Mouse (Mus musculus) macrophage (primary cell): ENCODE measurements around the gene Slc25a54. TPM values are rescaled to one million over a fixed set of nuclear protein-coding genes. Genes with fewer than 3 reads are reported as not detected.
A peak's percentile ranks its signal among the peaks of the same experiment; 100 is the strongest.

Experiments
- H3K27ac ChIP-seq: fragments of 350-480 bp; formaldehyde crosslinking; 2 replicates; pipeline ENCODE4 v1.9.0; 2021
- H3K36me3 ChIP-seq: fragments of 350-480 bp; formaldehyde crosslinking; 2 replicates; pipeline ENCODE4 v1.9.0; 2021; ENCODE audit errors: inconsistent target
- H3K4me3 ChIP-seq: fragments of 350-480 bp; formaldehyde crosslinking; 2 replicates; pipeline ENCODE4 v1.9.0; 2021; ENCODE audit errors: inconsistent target
- H3K79me2 ChIP-seq: fragments of 350-480 bp; formaldehyde crosslinking; 2 replicates; pipeline ENCODE4 v1.9.0; 2021; ENCODE audit errors: inconsistent target
- WGBS: methylation state at CpG from one replicate; pipeline ENCODE4 v1.1.7; 2026; ENCODE audit warnings: inconsistent platforms; ENCODE audit not compliant: missing documents; 5-methylcytosine and 5-hydroxymethylcytosine counted together
- polyA plus RNA-seq: library from polyadenylated mRNA; stranded (reverse); fragments of 250-400 nt; gene quantifications from 3 replicates; pipeline ENCODE4 v1.2.4, GENCODE M21; 2018; ENCODE audit warnings: inconsistent platforms

Gene Slc25a54
- polyA plus RNA-seq, 1 experiment from 2014 or later: not detected

- Histone ChIP-seq H3K4me3 (no peak overlapping the region), H3K79me2 (no peaks in the 10 kb centered on the region), H3K27ac (no peak overlapping the region), H3K36me3 (no peaks in the 10 kb centered on the region)
- WGBS: 70% methylated on average over 2 of the region's 2 CpGs
Measured at GRCm38 (mm10) chr3:109088460-109088859, 8.2 kb downstream of the Slc25a54 start.

- WGBS: 82% methylated on average over 8 of the region's 8 CpGs
- Histone ChIP-seq H3K27ac (no peak overlapping the region), H3K79me2 (no peaks in the 10 kb centered on the region)
Measured at GRCm38 (mm10) chr3:109104702-109105101, 24.4 kb downstream of the Slc25a54 start.

GRCm38 (mm10) chr3:109117136-109117535 lies 36.9 kb downstream of the Slc25a54 start:
- H3K4me3 ChIP-seq: no peak overlapping the region
- H3K36me3 ChIP-seq: no peaks in the 10 kb centered on the region
- no peaks in the 10 kb centered on the region for H3K79me2 ChIP-seq
- no peak overlapping the region for H3K27ac ChIP-seq

More at GRCm38 (mm10) chr3:109104702-109105101, 24.4 kb downstream of the Slc25a54 start:
- H3K36me3 ChIP-seq: no peaks in the 10 kb centered on the region
- H3K4me3 ChIP-seq: no peak overlapping the region

- H3K4me3 ChIP-seq: no peak overlapping the region
- H3K36me3 ChIP-seq: no peaks in the 10 kb centered on the region
- H3K79me2 ChIP-seq: peaks cover 13% of the 10 kb centered on the region
- no peak overlapping the region for H3K27ac ChIP-seq
- 94% methylated on average over 5 of the region's 5 CpGs for WGBS
Measured at GRCm38 (mm10) chr3:109119562-109119961, 39.3 kb downstream of the Slc25a54 start.

GRCm38 (mm10) chr3:109119973-109120372 lies 39.7 kb downstream of the Slc25a54 start:
- H3K27ac ChIP-seq: no peak overlapping the region
- H3K36me3 ChIP-seq: no peaks in the 10 kb centered on the region
- 83% methylated on average over 5 of the region's 5 CpGs for WGBS
- H3K4me3 ChIP-seq: no peak overlapping the region
- peaks cover 17% of the 10 kb centered on the region for H3K79me2 ChIP-seq

GRCm38 (mm10) chr3:109122641-109123530 lies 42.6 kb downstream of the Slc25a54 start, which contains the start of gene Slc25a24:
Gene Slc25a24 (plus strand): TSS chr3:109123149.
- peak within 1 kb of the TSS; percentile 72 for H3K4me3 ChIP-seq
- H3K79me2 ChIP-seq: peaks cover 46% of the 10 kb centered on the region
- H3K27ac ChIP-seq: peak within 1 kb of the TSS; percentile 71
- H3K36me3 ChIP-seq: no peaks in the 10 kb centered on the region
- 0% methylated on average over 25 of the region's 49 CpGs for WGBS

- H3K79me2 ChIP-seq: peaks cover 53% of the 10 kb centered on the region
- no peaks in the 10 kb centered on the region for H3K36me3 ChIP-seq
- peak overlapping the region; percentile 71 for H3K27ac ChIP-seq
- H3K4me3 ChIP-seq: peak overlapping the region; percentile 72
- 6% methylated on average over 8 of the region's 8 CpGs for WGBS
Measured at GRCm38 (mm10) chr3:109123531-109123981, 43.3 kb downstream of the Slc25a54 start.

GRCm38 (mm10) chr3:109124091-109124490 lies 43.8 kb downstream of the Slc25a54 start:
- Histone ChIP-seq H3K79me2 (peaks cover 58% of the 10 kb centered on the region), H3K36me3 (no peaks in the 10 kb centered on the region), H3K27ac (peak overlapping the region; percentile 71), H3K4me3 (peak overlapping the region; percentile 72)
- 22% methylated on average over 4 of the region's 4 CpGs for WGBS

- H3K36me3 ChIP-seq: no peaks in the 10 kb centered on the region
- WGBS: 86% methylated on average over 6 of the region's 6 CpGs
- no peak overlapping the region for H3K27ac ChIP-seq
- peaks cover 73% of the 10 kb centered on the region for H3K79me2 ChIP-seq
- H3K4me3 ChIP-seq: no peak overlapping the region
Measured at GRCm38 (mm10) chr3:109125531-109125930, 45.3 kb downstream of the Slc25a54 start.

GRCm38 (mm10) chr3:109129768-109130167 lies 49.5 kb downstream of the Slc25a54 start:
- Histone ChIP-seq H3K4me3 (no peak overlapping the region), H3K79me2 (peaks cover 100% of the 10 kb centered on the region), H3K27ac (peak overlapping the region; percentile 17), H3K36me3 (peaks cover 13% of the 10 kb centered on the region; the same call in 1 of the 2 replicates)
- 13% methylated on average over 5 of the region's 5 CpGs for WGBS

- no peak overlapping the region for H3K27ac ChIP-seq
- peaks cover 25% of the 10 kb centered on the region; the same call in 1 of the 2 replicates for H3K36me3 ChIP-seq
- WGBS: 47% methylated on average over 4 of the region's 4 CpGs
- no peak overlapping the region for H3K4me3 ChIP-seq
- peaks cover 90% of the 10 kb centered on the region for H3K79me2 ChIP-seq
Measured at GRCm38 (mm10) chr3:109132966-109133365, 52.7 kb downstream of the Slc25a54 start.

GRCm38 (mm10) chr3:109134036-109134435 lies 53.8 kb downstream of the Slc25a54 start:
- Histone ChIP-seq H3K36me3 (peaks cover 25% of the 10 kb centered on the region; the same call in 1 of the 2 replicates), H3K79me2 (peaks cover 86% of the 10 kb centered on the region), H3K4me3 (no peak overlapping the region), H3K27ac (no peak overlapping the region)
- WGBS: 95% methylated on average over 15 of the region's 15 CpGs

- Histone ChIP-seq H3K36me3 (peaks cover 25% of the 10 kb centered on the region; the same call in 1 of the 2 replicates), H3K4me3 (no peak overlapping the region), H3K27ac (0 out of 2 replicates have a peak overlapping the region, but pooled peaks have one; percentile 19), H3K79me2 (peaks cover 73% of the 10 kb centered on the region)
- 57% methylated on average over 1 of the region's 1 CpGs for WGBS
Measured at GRCm38 (mm10) chr3:109135352-109135751, 55.1 kb downstream of the Slc25a54 start.

- H3K79me2 ChIP-seq: peaks cover 50% of the 10 kb centered on the region
- no peak overlapping the region for H3K4me3 ChIP-seq
- H3K36me3 ChIP-seq: 0 out of 2 replicates have a peak, but pooled peaks cover 9% of the 10 kb centered on the region
- WGBS: 94% methylated on average over 4 of the region's 4 CpGs
- H3K27ac ChIP-seq: no peak overlapping the region
Measured at GRCm38 (mm10) chr3:109152561-109152960, 72.3 kb downstream of the Slc25a54 start.

- H3K79me2 ChIP-seq: peaks cover 41% of the 10 kb centered on the region; the same call in 1 of the 2 replicates
- no peak overlapping the region for H3K27ac ChIP-seq
- H3K4me3 ChIP-seq: no peak overlapping the region
- 70% methylated on average over 6 of the region's 6 CpGs for WGBS
- peaks cover 12% of the 10 kb centered on the region for H3K36me3 ChIP-seq
Measured at GRCm38 (mm10) chr3:109153410-109153809, 73.1 kb downstream of the Slc25a54 start.
